Mouse (Mus musculus) lung, embryonic 15.5 days (tissue): Measurements from ENCODE around the gene Eef2kmt. TPM values are rescaled to one million over a fixed set of nuclear protein-coding genes. Genes with fewer than 3 reads are reported as not detected.
A peak's percentile ranks its signal among the peaks of the same experiment; 100 is the strongest.
"Not testable (repeated sequence)": the region's sequence is repeated elsewhere in the genome, so short reads cannot be mapped to it uniquely, and the experiment has no call there.

ENCODE experiments used
- ATAC-seq: fragments of 200-750 bp; cut with Nextera tagmentation; 2 replicates; pipeline ENCODE4 v1.8.0; 2017; ENCODE audit warnings: moderate number of reproducible peaks, borderline replicate concordance; ENCODE audit not compliant: low FRiP score, low TSS enrichment; ENCODE audit errors: extremely low read depth
- H3K27ac ChIP-seq: fragments of 300-500 bp; sonication (generic); 2 replicates; pipeline ENCODE4 v1.5.1; 2015; ENCODE audit warnings: moderate library complexity, mild to moderate bottlenecking, inconsistent platforms
- H3K27me3 ChIP-seq: fragments of 300-500 bp; sonication (generic); 2 replicates; pipeline ENCODE4 v1.6.1; 2015; ENCODE audit warnings: inconsistent platforms
- H3K36me3 ChIP-seq: fragments of 300-500 bp; sonication (generic); 2 replicates; pipeline ENCODE4 v1.6.1; 2015; ENCODE audit warnings: inconsistent platforms
- H3K4me1 ChIP-seq: fragments of 300-500 bp; sonication (generic); 2 replicates; pipeline ENCODE4 v1.6.1; 2015; ENCODE audit warnings: inconsistent platforms
- H3K4me2 ChIP-seq: fragments of 300-500 bp; sonication (generic); 2 replicates; pipeline ENCODE4 v1.6.1; 2015; ENCODE audit warnings: inconsistent platforms, mild to moderate bottlenecking, moderate library complexity
- H3K4me3 ChIP-seq: fragments of 300-500 bp; sonication (generic); 2 replicates; pipeline ENCODE4 v1.5.1; 2015; ENCODE audit warnings: mild to moderate bottlenecking, inconsistent platforms
- H3K9ac ChIP-seq: fragments of 300-500 bp; sonication (generic); 2 replicates; pipeline ENCODE4 v1.6.1; 2015; ENCODE audit warnings: inconsistent platforms
- H3K9me3 ChIP-seq: fragments of 300-500 bp; sonication (generic); 2 replicates; pipeline ENCODE4 v1.6.1; 2016; ENCODE audit warnings: inconsistent platforms
- WGBS: fragments of 180-500 bp; shearing (Covaris S2); methylation state at CpG from one replicate; pipeline ENCODE4 v1.1.7; 2015; 5-methylcytosine and 5-hydroxymethylcytosine counted together
- polyA plus RNA-seq: library from polyadenylated mRNA; unstranded; fragments of >200 nt; fragmentation: Nextera tagmentation; extraction: Ambion mirVana; gene quantifications from 2 replicates; pipeline ENCODE4 v1.2.1, GENCODE M21; 2015

Eef2kmt gene
- polyA plus RNA-seq, 1 experiment from 2014 or later = 24.8 TPM

- no peaks in the 10 kb centered on the region for H3K27me3 ChIP-seq
- no peak overlapping the region for H3K9ac ChIP-seq
- H3K4me2 ChIP-seq = no peak overlapping the region
- H3K36me3 ChIP-seq = peaks cover 22% of the 10 kb centered on the region
- ATAC-seq = no peak
- 95% methylated on average over 2 of the region's 2 CpGs for WGBS
- no peak overlapping the region for H3K4me3 ChIP-seq
- H3K27ac ChIP-seq = no peak overlapping the region
- peaks cover 17% of the 10 kb centered on the region for H3K4me1 ChIP-seq
- H3K9me3 ChIP-seq = no peaks in the 10 kb centered on the region
Measured at GRCm38 (mm10) chr16:5252260-5252659, 3.5 kb downstream of the Eef2kmt start.

DNA sequence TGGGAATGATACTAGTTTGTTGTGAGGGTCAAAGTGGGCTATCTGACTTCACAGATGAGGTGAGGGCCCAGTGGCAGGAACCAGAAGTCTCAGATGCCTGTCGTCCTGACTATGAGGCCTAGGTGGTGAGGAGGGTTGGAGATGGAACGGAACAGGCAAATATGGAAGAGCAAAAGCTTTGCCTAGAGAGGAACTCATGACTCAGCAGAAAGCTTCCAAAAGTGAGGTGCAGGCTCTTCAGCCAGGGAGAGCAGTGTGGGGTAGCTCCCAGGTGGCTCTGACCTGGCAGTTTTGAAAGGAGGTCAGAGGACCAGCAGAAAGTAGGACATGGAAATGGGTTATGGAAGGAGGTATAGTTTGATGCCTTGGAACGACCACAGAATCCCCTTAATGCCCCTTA lies 4.9 kb downstream of the Eef2kmt start:
- Histone ChIP-seq H3K4me1 (peaks cover 17% of the 10 kb centered on the region), H3K4me3 (no peak overlapping the region), H3K4me2 (no peak overlapping the region), H3K27me3 (no peaks in the 10 kb centered on the region), H3K36me3 (peaks cover 28% of the 10 kb centered on the region), H3K9me3 (no peaks in the 10 kb centered on the region), H3K27ac (no peak overlapping the region), H3K9ac (no peak overlapping the region)
- ATAC-seq = no peak
- WGBS = 82% methylated on average over 3 of the region's 3 CpGs

- Histone ChIP-seq H3K36me3 (peaks cover 61% of the 10 kb centered on the region), H3K27ac (no peak overlapping the region), H3K4me2 (no peak overlapping the region), H3K27me3 (no peaks in the 10 kb centered on the region), H3K9me3 (no peaks in the 10 kb centered on the region), H3K4me3 (no peak overlapping the region), H3K4me1 (no peaks in the 10 kb centered on the region), H3K9ac (no peak overlapping the region)
- WGBS = 26% methylated on average over 7 of the region's 7 CpGs
- ATAC-seq = 0 out of 2 replicates have a peak, but pooled peaks have one; percentile 44
Measured at GRCm38 (mm10) chr16:5244411-5244810, 11.4 kb downstream of the Eef2kmt start.

DNA sequence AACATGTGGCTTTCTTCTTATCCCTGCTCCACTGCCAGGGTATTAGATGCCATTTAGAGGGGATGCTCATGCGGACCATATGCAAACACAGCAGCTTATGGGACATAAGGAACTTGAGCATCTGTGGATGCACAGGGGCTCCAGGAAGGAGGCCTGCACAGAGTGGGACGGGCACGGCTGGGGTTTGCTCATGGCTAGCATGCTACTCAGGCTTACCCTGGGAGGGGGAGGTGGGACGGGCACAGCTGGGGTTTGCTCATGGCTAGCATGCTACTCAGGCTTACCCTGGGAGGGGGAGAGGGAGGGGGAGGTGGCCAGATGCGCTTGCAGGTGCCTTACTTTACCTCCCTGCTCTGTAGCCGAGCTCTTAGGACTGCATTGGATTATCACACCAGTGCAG lies 12.9 kb downstream of the Eef2kmt start:
- WGBS = 83% methylated on average over 6 of the region's 6 CpGs
- H3K4me3 ChIP-seq = no peak overlapping the region
- peaks cover 53% of the 10 kb centered on the region for H3K36me3 ChIP-seq
- no peaks in the 10 kb centered on the region for H3K4me1 ChIP-seq
- ATAC-seq = no peak
- H3K4me2 ChIP-seq = no peak overlapping the region
- H3K27me3 ChIP-seq = no peaks in the 10 kb centered on the region
- no peak overlapping the region for H3K9ac ChIP-seq
- H3K9me3 ChIP-seq = no peaks in the 10 kb centered on the region
- no peak overlapping the region for H3K27ac ChIP-seq

- ATAC-seq = no peak
- H3K4me2 ChIP-seq = no peak overlapping the region
- WGBS = 86% methylated on average over 4 of the region's 4 CpGs
- H3K27ac ChIP-seq = no peak overlapping the region
- no peak overlapping the region for H3K4me3 ChIP-seq
- no peaks in the 10 kb centered on the region for H3K4me1 ChIP-seq
- H3K9ac ChIP-seq = no peak overlapping the region
- no peaks in the 10 kb centered on the region for H3K9me3 ChIP-seq
- no peaks in the 10 kb centered on the region for H3K27me3 ChIP-seq
- peaks cover 48% of the 10 kb centered on the region for H3K36me3 ChIP-seq
Measured at GRCm38 (mm10) chr16:5242355-5242754, 13.4 kb downstream of the Eef2kmt start.

DNA sequence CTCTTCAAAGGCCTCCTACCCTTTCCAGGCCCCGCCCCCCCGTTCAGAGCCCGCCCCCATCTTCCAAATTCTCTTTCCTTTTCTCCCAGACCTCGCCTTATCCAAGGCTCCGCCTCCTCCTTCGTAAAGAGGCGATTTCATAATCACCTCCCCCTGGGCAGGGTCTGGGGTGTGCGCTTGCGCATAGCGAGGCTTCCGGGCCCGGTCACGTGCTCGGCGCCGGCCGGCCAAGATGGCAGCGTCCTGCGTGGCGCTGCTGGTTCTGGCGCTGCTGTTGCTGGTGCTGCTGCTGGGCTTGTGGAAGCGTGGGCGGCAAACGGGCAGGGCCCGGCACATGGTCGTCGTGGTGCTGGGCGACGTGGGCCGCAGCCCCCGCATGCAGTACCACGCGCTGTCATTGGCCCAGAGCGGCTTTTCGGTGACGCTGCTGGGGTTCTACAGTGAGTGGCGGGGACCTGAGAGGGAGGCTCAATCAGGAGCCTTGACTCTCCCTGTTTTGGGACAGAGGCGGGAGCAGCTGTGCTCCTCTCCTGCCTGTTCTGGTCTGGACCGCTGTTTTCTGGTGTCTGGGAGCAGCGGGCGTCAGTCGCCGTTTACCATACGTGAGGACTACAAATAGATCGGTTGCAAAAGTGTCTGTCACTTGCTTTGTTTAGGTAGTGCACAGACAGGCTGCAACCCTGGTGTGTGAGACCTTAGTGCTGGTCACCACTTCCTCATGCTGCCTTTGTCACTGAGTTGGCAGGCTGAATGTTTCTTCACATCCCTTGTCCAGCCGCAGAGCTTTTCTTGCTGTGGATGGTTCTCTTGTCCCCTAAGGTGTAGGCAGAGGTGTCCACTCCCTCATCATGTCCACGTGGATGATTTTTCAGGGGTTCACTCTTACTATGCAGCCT lies 22.1 kb downstream of the Eef2kmt start, which contains the start of gene Alg1:
Gene Alg1 (plus strand): TSS at position 204 of the 896 bp plus-strand sequence.
- H3K4me3 ChIP-seq = peak within 1 kb of the TSS; percentile 78
- no peaks in the 10 kb centered on the region for H3K27me3 ChIP-seq
- peak; percentile 97 for ATAC-seq
- H3K4me2 ChIP-seq = peak within 1 kb of the TSS; percentile 70
- WGBS = 1% methylated on average over 47 of the region's 47 CpGs
- H3K9me3 ChIP-seq = no peaks in the 10 kb centered on the region
- H3K36me3 ChIP-seq = peaks cover 9% of the 10 kb centered on the region; the same call in 1 of the 2 replicates
- H3K4me1 ChIP-seq = peaks cover 7% of the 10 kb centered on the region
- H3K27ac ChIP-seq = peak within 1 kb of the TSS; percentile 46; the same call in 1 of the 2 replicates
- H3K9ac ChIP-seq = peak within 1 kb of the TSS; percentile 68

DNA sequence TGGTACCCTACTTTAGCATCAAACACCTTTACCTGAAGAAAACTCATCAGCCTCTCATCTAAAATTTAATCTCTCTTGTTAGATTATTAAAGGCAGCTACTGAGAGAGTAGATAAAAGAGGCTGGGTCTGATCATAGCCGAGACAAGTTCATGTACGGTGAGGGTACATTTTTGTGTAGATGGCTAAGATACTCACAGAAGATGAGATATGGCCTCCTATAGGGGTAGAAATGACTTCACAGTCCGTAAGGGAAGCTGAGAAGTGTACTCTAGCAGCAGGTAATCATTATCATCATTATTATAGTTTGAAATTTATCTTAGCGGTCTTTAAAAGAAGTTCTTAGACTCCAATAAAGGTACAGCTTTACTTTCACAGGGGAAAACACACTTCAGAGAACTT lies 22.8 kb downstream of the Eef2kmt start:
- peak; percentile 9; the same call in 1 of the 2 replicates for ATAC-seq
- peak overlapping the region; percentile 30; the same call in 1 of the 2 replicates for H3K27ac ChIP-seq
- 66% methylated on average over 4 of the region's 4 CpGs for WGBS

DNA sequence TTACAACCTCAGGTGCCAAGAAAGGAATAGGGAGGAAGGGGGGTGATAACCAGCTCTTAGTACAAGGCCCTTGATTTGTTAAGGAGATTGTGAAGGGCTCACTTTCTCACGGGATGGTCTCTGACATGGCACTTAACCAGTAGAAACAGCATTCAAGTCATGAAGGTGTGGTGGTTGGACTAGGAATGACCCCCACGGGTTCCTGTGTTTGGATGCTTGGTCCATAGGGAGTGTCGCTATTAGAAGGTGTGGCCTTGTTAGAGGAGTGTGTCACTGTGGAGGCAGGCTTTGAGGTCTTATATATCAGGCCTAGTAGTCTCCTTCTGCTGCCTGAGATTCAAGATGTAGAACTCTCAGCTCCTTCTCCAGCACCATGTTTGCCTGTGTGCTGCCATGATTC lies 27.7 kb downstream of the Eef2kmt start:
- not testable (repeated sequence) for H3K27me3 ChIP-seq, H3K9ac ChIP-seq, H3K4me3 ChIP-seq, H3K27ac ChIP-seq, ATAC-seq, H3K36me3 ChIP-seq, H3K4me2 ChIP-seq, H3K4me1 ChIP-seq, H3K9me3 ChIP-seq
- WGBS = 73% methylated on average over 3 of the region's 3 CpGs

More for the DNA sequence above, 22.8 kb downstream of the Eef2kmt start:
- Histone ChIP-seq H3K4me2 (peak overlapping the region; percentile 70; the same call in 1 of the 2 replicates), H3K36me3 (peaks cover 6% of the 10 kb centered on the region; the same call in 1 of the 2 replicates), H3K27me3 (no peaks in the 10 kb centered on the region), H3K9ac (no peak overlapping the region), H3K4me3 (peak overlapping the region; percentile 78), H3K4me1 (peaks cover 7% of the 10 kb centered on the region), H3K9me3 (no peaks in the 10 kb centered on the region)

DNA sequence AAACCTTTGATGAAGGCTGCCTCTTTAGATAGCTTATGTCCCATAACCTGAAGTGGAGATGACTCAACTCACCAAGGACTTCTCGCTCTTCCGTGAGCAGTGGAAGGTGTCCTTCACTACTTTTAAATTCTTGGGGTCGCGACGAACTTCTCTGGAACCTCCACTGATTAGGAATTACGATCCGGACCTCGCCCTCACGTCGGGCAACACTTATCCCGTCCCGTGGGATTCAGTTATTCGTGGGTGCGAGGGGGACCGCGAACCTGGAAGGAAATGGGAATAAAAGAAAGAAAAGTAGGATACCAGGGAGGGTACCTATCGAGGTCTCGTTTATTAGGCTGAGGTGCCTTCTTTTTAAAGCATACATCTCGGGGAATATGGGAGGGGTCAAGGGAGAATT lies 28.3 kb downstream of the Eef2kmt start:
- not testable (repeated sequence) for H3K27ac ChIP-seq, ATAC-seq, H3K4me2 ChIP-seq, H3K27me3 ChIP-seq, H3K4me3 ChIP-seq, H3K4me1 ChIP-seq, H3K9me3 ChIP-seq, H3K9ac ChIP-seq, H3K36me3 ChIP-seq
- 73% methylated on average over 19 of the region's 19 CpGs for WGBS

GRCm38 (mm10) chr16:5226534-5226933 lies 29.2 kb downstream of the Eef2kmt start:
- H3K4me2 ChIP-seq, H3K36me3 ChIP-seq, H3K27me3 ChIP-seq, H3K4me1 ChIP-seq, H3K27ac ChIP-seq, H3K9me3 ChIP-seq, H3K9ac ChIP-seq, H3K4me3 ChIP-seq, ATAC-seq: not testable (repeated sequence)
- 2% methylated on average over 1 of the region's 1 CpGs for WGBS

- 0 out of 2 replicates have a peak, but pooled peaks cover 8% of the 10 kb centered on the region for H3K4me1 ChIP-seq
- no peak within 1 kb of the TSS for H3K9ac ChIP-seq
- WGBS = 55% methylated on average over 6 of the region's 6 CpGs
- peak; percentile 49; the same call in 1 of the 2 replicates for ATAC-seq
- peak within 1 kb of the TSS; percentile 19; the same call in 1 of the 2 replicates for H3K4me3 ChIP-seq
- no peaks in the 10 kb centered on the region for H3K9me3 ChIP-seq
- H3K27me3 ChIP-seq = no peaks in the 10 kb centered on the region
- no peaks in the 10 kb centered on the region for H3K36me3 ChIP-seq
- H3K27ac ChIP-seq = peak within 1 kb of the TSS; percentile 74
- H3K4me2 ChIP-seq = peak within 1 kb of the TSS; percentile 33
Measured at GRCm38 (mm10) chr16:5222140-5222539, 33.6 kb downstream of the Eef2kmt start, which contains the start of gene AU021092. AU021092 (minus strand) TSS chr16:5222299.

DNA sequence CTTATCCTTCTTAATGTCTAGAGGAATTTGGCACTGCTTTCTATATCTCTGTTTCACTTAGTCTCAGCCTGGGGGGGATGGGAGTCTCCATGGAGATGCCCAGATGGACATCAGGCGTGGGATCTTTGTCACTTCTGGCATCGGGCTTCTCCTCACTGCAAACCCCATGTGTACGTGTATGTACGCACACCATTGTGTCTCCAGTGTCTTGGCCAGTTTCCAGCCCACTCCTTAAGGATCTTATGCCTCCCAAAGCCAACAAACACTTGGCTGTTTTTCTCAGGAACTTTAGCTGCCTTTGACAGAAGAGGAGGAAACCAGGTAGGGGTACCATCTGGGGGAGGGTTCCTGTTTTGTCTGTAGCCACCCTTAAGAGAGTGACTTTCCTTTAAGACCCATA lies 34.4 kb downstream of the Eef2kmt start:
- Histone ChIP-seq H3K4me2 (peak overlapping the region; percentile 33), H3K9ac (no peak overlapping the region), H3K27me3 (no peaks in the 10 kb centered on the region), H3K4me3 (no peak overlapping the region), H3K27ac (peak overlapping the region; percentile 74), H3K4me1 (0 out of 2 replicates have a peak, but pooled peaks cover 8% of the 10 kb centered on the region), H3K9me3 (no peaks in the 10 kb centered on the region), H3K36me3 (no peaks in the 10 kb centered on the region)
- 0 out of 2 replicates have a peak, but pooled peaks have one; percentile 31 for ATAC-seq
- WGBS = 43% methylated on average over 4 of the region's 4 CpGs
